ENCODE assay signal across 19 mouse cellular contexts in genomic region chr3:85188364-85188763, GRCm38 (mm10).
DNase-seq lines count a peak whose midpoint lies in the region; ATAC-seq and TF ChIP-seq lines count a peak whose summit lies in the region.
"Had no signal": no experiment of that assay in that cellular context is flagged by ENCODE, and none has a peak within 500 bp of the region (broad histone marks: within the 10 kb centered on the region; RNA-seq: fewer than 3 reads in every experiment).

No protein-coding gene starts in this region.

- no peak for TF ChIP-seq POLR2A in thymus, adult 2 months (IDR thresholded peaks at IDR 0.05; ENCODE audit: control insufficient read depth, extremely low read depth, insufficient read depth, low read length, poor library complexity)

- no peaks in the 10 kb centered on the region for H3K27me3 ChIP-seq in thymus, adult 2 months (ENCODE audit: control insufficient read depth, insufficient read depth, low read length)
- no peaks in the 10 kb centered on the region for H3K27me3 ChIP-seq in forebrain, embryonic 13.5 days
- H3K27me3 ChIP-seq: midbrain, embryonic 15.5 days had no signal

- no peaks in the 10 kb centered on the region for H3K36me3 ChIP-seq in thymus, adult 2 months (ENCODE audit: control insufficient read depth, insufficient read depth, low read length)
- no peaks in the 10 kb centered on the region for H3K36me3 ChIP-seq in forebrain, embryonic 13.5 days (ENCODE audit: poor library complexity, severe bottlenecking)
- H3K36me3 ChIP-seq: embryonic facial prominence, embryonic 10.5 days; G1E; midbrain, embryonic 15.5 days had no signal

- no peak for TF ChIP-seq CTCF in left cerebral cortex, adult 2 months (IDR thresholded peaks at IDR 0.05)
- TF ChIP-seq CTCF in thymus, adult 2 months (IDR thresholded peaks at IDR 0.05; ENCODE audit: borderline replicate concordance, control insufficient read depth, extremely low read depth, insufficient read depth, low read length, poor library complexity): no peak

- H3K9me3 ChIP-seq in forebrain, embryonic 13.5 days (replicated peaks): no peaks in the 10 kb centered on the region
- H3K9me3 ChIP-seq: embryonic facial prominence, embryonic 10.5 days; G1E; midbrain, embryonic 15.5 days had no signal

- WGBS in thymus, adult 2 months: 8% methylated on average over 5 of the region's 5 CpGs
- WGBS in forebrain, embryonic 13.5 days: 33% methylated on average over 5 of the region's 5 CpGs

- peak overlapping the region; percentile 93 for H3K27ac ChIP-seq in left cerebral cortex, adult 2 months
- H3K27ac ChIP-seq in thymus, adult 2 months (ENCODE audit: control insufficient read depth, insufficient read depth, low read length): no peak overlapping the region
- no peak overlapping the region for H3K27ac ChIP-seq in forebrain, embryonic 13.5 days
- H3K27ac ChIP-seq: embryonic facial prominence, embryonic 10.5 days; gastrocnemius, adult 2 months; hindbrain, embryonic 14.5 days; midbrain, embryonic 15.5 days had no signal

- H3K4me3 ChIP-seq in left cerebral cortex, adult 2 months: no peak overlapping the region
- no peak overlapping the region for H3K4me3 ChIP-seq in thymus, adult 2 months (ENCODE audit: control insufficient read depth, insufficient read depth, low read length)
- H3K4me3 ChIP-seq in forebrain, embryonic 13.5 days: no peak overlapping the region
- H3K4me3 ChIP-seq: embryonic facial prominence, embryonic 10.5 days; gastrocnemius, adult 2 months; midbrain, embryonic 15.5 days had no signal

- H3K4me1 ChIP-seq in thymus, adult 2 months (replicated peaks; ENCODE audit: control insufficient read depth, insufficient read depth, low read length): peaks cover 10% of the 10 kb centered on the region
- peaks cover 24% of the 10 kb centered on the region for H3K4me1 ChIP-seq in forebrain, embryonic 13.5 days

- peak in 1 of 2 experiments; percentile 52 for DNase-seq in left cerebral cortex, adult 2 months (ENCODE audit: extremely low spot score in 1 of 2, low spot score in 2 of 2)
- no peak for DNase-seq in left cerebral cortex, postnatal 4 days
- peak; percentile 13 for DNase-seq in thymus, postnatal 14 days
- no peak for DNase-seq in thymus, adult 2 months
- no peak for DNase-seq in heart, adult 18-20 months
- DNase-seq: cerebellum, adult 11 months; gastrocnemius, adult 2 months; heart, postnatal 10 days; kidney, adult 18-20 months; kidney, postnatal 10 days; liver; liver, postnatal 0 days had no signal

- intact Hi-C loops in left cerebral cortex, adult 2 months (cut with DNase I): loop anchor here (2.0 to 5.0 kb wide), 6 partner anchors 76 to 384 kb away; partner anchors contain the start of gene Gatb
- intact Hi-C loops in left cerebral cortex, postnatal 4 days (cut with DNase I): no loop called here

- H3K9ac ChIP-seq in forebrain, embryonic 13.5 days: no peak overlapping the region
- H3K9ac ChIP-seq: hindbrain, embryonic 14.5 days; liver, postnatal 0 days; midbrain, embryonic 15.5 days had no signal

- 0 out of 2 replicates have a peak, but pooled peaks have one; percentile 7 for ATAC-seq in granulocyte monocyte progenitor cell, adult 5-6 weeks (replicated peaks; ENCODE audit: poor library complexity, severe bottlenecking)
- no peak for ATAC-seq in forebrain, embryonic 13.5 days
- ATAC-seq: forebrain, embryonic 14.5 days; liver, postnatal 0 days; midbrain, embryonic 15.5 days had no signal

- H3K4me2 ChIP-seq in forebrain, embryonic 13.5 days: no peak overlapping the region
- H3K4me2 ChIP-seq: hindbrain, embryonic 14.5 days; midbrain, embryonic 15.5 days had no signal
